Mouse (Mus musculus) liver, embryonic 11.5 days (tissue): ENCODE results near the gene 1700029J07Rik. TPM values are rescaled to one million over a fixed set of nuclear protein-coding genes. Genes with fewer than 3 reads are reported as not detected.

Experiments
- ATAC-seq: fragments of 200-750 bp; cut with Nextera tagmentation; replicated peaks from 2 replicates; pipeline ENCODE4 v1.8.0; 2017; ENCODE audit warnings: moderate number of reproducible peaks, mild to moderate bottlenecking, moderate TSS enrichment, moderate library complexity; ENCODE audit not compliant: low FRiP score
- DNase-seq: peaks from one replicate; pipeline ENCODE4 v3.0.0-alpha.2; 2017; ENCODE audit warnings: low spot score
- H3K27ac ChIP-seq: fragments of 300-500 bp; sonication (generic); 2 replicates; pipeline ENCODE4 v1.5.1; 2014; ENCODE audit warnings: mild to moderate bottlenecking, low read depth, low read length, control low read depth
- H3K27me3 ChIP-seq: fragments of 300-500 bp; sonication (generic); replicated peaks from 2 replicates; pipeline ENCODE4 v1.6.1; 2014; ENCODE audit warnings: low read length, mixed read lengths; ENCODE audit not compliant: control insufficient read depth, insufficient read depth
- H3K36me3 ChIP-seq: fragments of 300-500 bp; sonication (generic); 2 replicates; pipeline ENCODE4 v1.6.1; 2014; ENCODE audit warnings: mild to moderate bottlenecking, low read length, moderate library complexity, mixed read lengths; ENCODE audit not compliant: control insufficient read depth, insufficient read depth
- H3K4me1 ChIP-seq: fragments of 300-500 bp; sonication (generic); replicated peaks from 2 replicates; pipeline ENCODE4 v1.6.1; 2014; ENCODE audit warnings: low read length, mixed read lengths; ENCODE audit not compliant: control insufficient read depth, insufficient read depth
- H3K4me2 ChIP-seq: fragments of 300-500 bp; sonication (generic); 2 replicates; pipeline ENCODE4 v1.6.1; 2014; ENCODE audit warnings: mild to moderate bottlenecking, control low read depth, moderate library complexity
- H3K4me3 ChIP-seq: fragments of 300-500 bp; sonication (generic); 2 replicates; pipeline ENCODE4 v1.5.1; 2014; ENCODE audit warnings: low read depth, low read length, control low read depth
- H3K9ac ChIP-seq: fragments of 300-500 bp; sonication (generic); 2 replicates; pipeline ENCODE4 v1.6.1; 2014; ENCODE audit warnings: low read depth, low read length, control low read depth
- H3K9me3 ChIP-seq: fragments of 300-500 bp; sonication (generic); 2 replicates; pipeline ENCODE4 v1.6.1; 2016; ENCODE audit warnings: low read length, inconsistent platforms, mixed read lengths; ENCODE audit not compliant: control insufficient read depth
- WGBS: fragments of 180-500 bp; shearing (Covaris S2); extraction: QIAGEN DNeasy Blood & Tissue Kit; methylation state at CpG from one replicate; pipeline ENCODE4 v1.1.7; 2014; 5-methylcytosine and 5-hydroxymethylcytosine counted together
- polyA plus RNA-seq: library from polyadenylated mRNA; unstranded; fragments of >200 nt; fragmentation: Nextera tagmentation; extraction: Ambion mirVana; gene quantifications from 2 replicates; pipeline ENCODE4 v1.2.1, GENCODE M21; 2014

1700029J07Rik gene
- 2.0 and 2.2 TPM in 2 replicates for polyA plus RNA-seq

DNA sequence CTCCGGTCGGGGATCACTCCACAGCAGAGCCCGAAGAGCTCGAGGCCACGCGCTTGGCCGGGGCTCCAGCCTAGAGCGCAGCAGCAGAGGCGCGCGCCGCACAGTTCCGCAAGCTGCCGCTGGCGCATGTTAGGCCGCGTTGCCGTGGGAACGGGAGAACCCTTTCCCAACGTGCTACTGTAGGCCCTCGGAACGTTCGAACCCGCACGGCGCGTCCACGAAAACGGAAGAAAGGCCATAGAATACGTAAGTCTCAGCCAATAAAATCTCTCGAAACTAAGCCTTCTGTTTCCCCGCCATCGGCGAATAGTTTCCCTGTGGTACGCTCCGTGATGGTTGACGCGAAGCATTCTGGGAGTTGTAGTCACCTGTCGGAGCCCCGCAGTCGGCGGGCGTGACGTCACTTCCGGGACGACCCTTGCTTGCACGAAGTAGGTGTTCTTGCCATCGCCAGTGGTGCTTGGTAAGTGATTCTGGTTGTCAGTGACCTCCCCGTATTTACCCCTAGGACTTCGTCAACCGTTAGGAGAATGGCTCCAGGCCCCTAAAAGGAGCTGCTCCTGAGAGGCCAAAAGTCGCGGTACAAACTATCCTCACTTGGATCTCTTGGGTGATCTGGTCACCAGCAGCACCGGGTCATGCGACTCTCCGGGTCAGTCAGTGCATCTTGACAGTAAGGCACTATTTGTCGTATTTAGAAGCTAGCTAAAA, at the start of gene 1700029J07Rik, which contains the start of gene Ufsp2:
TSS of gene 1700029J07Rik (minus strand) at position 127 of the 711 bp plus-strand sequence.
TSS of gene Ufsp2 (plus strand) at position 403 of the 711 bp plus-strand sequence.
- Histone ChIP-seq H3K9ac (peak within 1 kb of the TSS; percentile 78), H3K27ac (peak within 1 kb of the TSS; percentile 74), H3K4me2 (peak within 1 kb of the TSS; percentile 85), H3K9me3 (no peaks in the 10 kb centered on the region), H3K36me3 (peaks cover 12% of the 10 kb centered on the region), H3K27me3 (no peaks in the 10 kb centered on the region), H3K4me3 (peak within 1 kb of the TSS; percentile 74), H3K4me1 (peaks cover 6% of the 10 kb centered on the region; the same call in 1 of the 2 replicates)
- ATAC-seq (peak; percentile 97), DNase-seq (peak; percentile 94)
- under 1% methylated on average over 57 of the region's 57 CpGs for WGBS

DNA sequence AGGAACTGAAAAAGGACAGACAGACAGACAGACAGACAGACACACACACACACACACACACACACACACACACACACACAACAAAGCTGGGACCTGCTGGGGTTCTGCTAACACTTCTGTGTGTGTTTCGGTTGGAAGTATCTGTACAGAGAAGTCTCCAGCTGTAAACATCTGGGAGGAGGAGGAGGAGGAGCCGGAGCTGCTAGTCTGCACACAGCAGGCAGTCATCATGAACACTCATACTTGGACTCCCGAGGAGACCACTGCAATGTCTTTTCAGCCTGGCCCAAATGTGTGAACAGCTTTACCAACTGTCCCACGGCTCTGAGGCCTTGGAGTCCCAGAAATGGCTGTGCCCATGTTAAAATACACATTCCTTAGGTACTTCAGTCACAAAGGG, 49.3 kb upstream of the 1700029J07Rik start:
- Histone ChIP-seq H3K36me3 (no peaks in the 10 kb centered on the region), H3K4me3 (no peak overlapping the region), H3K27ac (no peak overlapping the region), H3K4me1 (no peaks in the 10 kb centered on the region), H3K4me2 (no peak overlapping the region), H3K9ac (no peak overlapping the region), H3K27me3 (no peaks in the 10 kb centered on the region), H3K9me3 (no peaks in the 10 kb centered on the region)
- no peak for ATAC-seq
- 63% methylated on average over 4 of the region's 4 CpGs for WGBS
- no peak for DNase-seq

DNA sequence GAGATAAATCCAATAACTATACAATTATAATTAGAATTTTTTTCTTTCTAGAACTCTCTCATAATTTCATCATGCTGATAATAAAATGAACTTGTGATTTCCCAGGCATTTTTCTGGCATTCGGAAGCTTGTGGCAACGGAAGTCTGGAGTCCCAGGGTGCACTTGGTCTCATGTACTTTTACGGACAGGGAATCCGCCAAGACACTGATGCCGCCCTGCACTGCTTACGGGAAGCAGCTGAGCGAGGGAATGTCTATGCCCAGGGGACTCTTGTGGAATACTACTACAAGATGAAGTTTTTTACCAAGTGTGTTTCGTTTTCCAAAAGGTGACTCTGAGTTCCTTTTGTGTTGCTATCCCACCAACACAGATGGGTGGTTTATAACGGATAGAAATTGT, 47.7 kb upstream of the 1700029J07Rik start:
- H3K27me3 ChIP-seq: no peaks in the 10 kb centered on the region
- H3K4me1 ChIP-seq: no peaks in the 10 kb centered on the region
- 90% methylated on average over 9 of the region's 9 CpGs for WGBS
- no peaks in the 10 kb centered on the region for H3K36me3 ChIP-seq
- ATAC-seq: no peak
- no peaks in the 10 kb centered on the region for H3K9me3 ChIP-seq
- DNase-seq: no peak
- no peak overlapping the region for H3K27ac ChIP-seq
- no peak overlapping the region for H3K9ac ChIP-seq
- no peak overlapping the region for H3K4me2 ChIP-seq
- H3K4me3 ChIP-seq: no peak overlapping the region

DNA sequence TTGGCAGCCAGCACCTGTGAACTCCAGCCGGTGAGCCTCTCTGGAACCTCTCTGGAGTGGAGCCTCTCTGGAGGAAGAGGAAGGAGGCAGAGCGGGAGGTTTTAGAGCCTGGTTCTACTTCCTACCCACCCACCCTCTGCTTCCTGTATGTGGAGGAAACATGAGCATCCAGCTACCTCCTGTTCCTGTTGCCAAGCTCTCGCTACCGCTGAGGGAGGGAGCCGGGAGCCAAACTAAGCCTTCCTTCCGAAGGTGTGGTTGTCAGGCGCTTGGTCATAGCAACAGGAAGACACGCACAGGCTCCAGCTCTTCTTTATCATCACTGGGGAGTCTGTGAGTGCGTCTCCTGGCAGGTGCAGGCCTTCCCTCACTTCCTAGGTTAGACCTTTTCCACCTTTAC, 47.2 kb upstream of the 1700029J07Rik start:
- DNase-seq (no peak), ATAC-seq (no peak)
- Histone ChIP-seq H3K27ac (no peak overlapping the region), H3K36me3 (no peaks in the 10 kb centered on the region), H3K4me2 (no peak overlapping the region), H3K27me3 (no peaks in the 10 kb centered on the region), H3K9ac (no peak overlapping the region), H3K4me3 (no peak overlapping the region), H3K4me1 (no peaks in the 10 kb centered on the region), H3K9me3 (no peaks in the 10 kb centered on the region)
- WGBS: 73% methylated on average over 9 of the region's 9 CpGs

DNA sequence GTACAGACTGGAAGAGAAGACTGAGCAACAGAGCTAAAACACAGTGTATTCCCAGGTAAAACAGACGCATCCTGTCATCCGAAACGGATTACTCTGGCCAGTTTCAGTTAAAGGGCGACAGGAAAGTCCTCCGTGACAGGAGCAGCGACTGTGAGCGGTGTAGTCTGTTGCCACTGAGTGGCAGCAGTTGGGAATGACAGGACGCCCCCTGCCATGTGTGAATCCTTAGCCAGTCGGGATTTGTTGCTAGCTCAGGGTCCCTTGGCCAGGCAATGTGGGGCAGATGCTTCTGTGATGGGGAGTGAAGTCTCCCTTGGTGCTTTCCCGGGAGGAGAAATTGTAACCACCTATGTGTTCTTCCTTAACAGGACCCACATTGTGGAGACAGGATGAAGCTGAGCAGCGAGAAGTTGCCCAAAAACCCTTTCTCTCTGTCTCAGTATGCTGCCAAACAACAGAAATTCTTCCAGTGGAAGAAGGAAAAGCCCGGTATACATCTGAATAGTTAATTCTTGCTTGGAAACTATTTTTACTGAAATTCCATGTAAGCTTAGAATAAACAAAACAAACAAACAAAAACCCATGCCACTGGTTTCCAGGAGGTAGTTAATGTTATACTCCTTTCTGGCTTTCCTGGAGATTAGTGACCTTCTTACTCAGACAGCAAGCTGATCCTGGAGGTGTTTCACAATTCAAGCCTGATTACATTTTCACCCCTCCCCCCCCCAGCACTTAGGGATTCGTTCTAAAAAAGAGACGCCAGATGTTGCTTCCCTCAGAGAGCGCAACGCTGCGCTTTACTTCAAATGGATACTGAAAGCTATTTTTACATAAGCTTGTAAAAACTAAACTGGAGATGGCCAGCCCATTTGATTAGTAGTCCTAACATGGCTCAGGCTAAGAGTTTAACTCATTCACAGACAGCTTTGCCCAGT, 36.0 kb upstream of the 1700029J07Rik start:
- peak overlapping the region; percentile 12; the same call in 1 of the 2 replicates for H3K4me3 ChIP-seq
- 14% methylated on average over 17 of the region's 17 CpGs for WGBS
- H3K9me3 ChIP-seq: no peaks in the 10 kb centered on the region
- DNase-seq: no peak
- peak overlapping the region; percentile 57 for H3K4me2 ChIP-seq
- ATAC-seq: 0 out of 2 replicates have a peak, but pooled peaks have one; percentile 15
- no peaks in the 10 kb centered on the region for H3K36me3 ChIP-seq
- H3K27ac ChIP-seq: no peak overlapping the region
- peaks cover 3% of the 10 kb centered on the region for H3K4me1 ChIP-seq
- no peaks in the 10 kb centered on the region for H3K27me3 ChIP-seq
- H3K9ac ChIP-seq: no peak overlapping the region

DNA sequence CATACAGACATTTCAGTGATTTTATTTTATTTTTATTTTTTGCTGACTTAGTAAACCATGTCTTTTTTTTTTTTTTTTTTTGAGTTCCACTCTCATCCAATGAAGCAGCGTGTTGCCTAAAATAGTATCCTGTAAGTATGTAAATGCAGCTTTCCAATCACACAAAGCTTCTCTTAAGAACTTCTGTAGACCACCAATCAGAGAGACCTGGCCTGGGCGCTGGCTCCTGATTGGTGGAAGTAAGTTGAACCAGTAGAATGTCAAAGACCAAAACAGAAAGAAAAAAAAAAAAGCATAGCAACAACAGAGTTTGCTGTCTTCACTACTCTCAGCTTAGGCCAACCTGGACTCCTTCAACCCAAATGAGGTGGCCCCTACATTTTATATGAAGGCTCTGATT, 35.3 kb upstream of the 1700029J07Rik start:
- DNase-seq: no peak
- Histone ChIP-seq H3K4me3 (peak overlapping the region; percentile 12; the same call in 1 of the 2 replicates), H3K27me3 (no peaks in the 10 kb centered on the region), H3K9me3 (no peaks in the 10 kb centered on the region), H3K4me1 (peaks cover 3% of the 10 kb centered on the region), H3K36me3 (no peaks in the 10 kb centered on the region), H3K9ac (no peak overlapping the region), H3K27ac (no peak overlapping the region), H3K4me2 (peak overlapping the region; percentile 57)
- ATAC-seq: 0 out of 2 replicates have a peak, but pooled peaks have one; percentile 15
- 51% methylated on average over 2 of the region's 2 CpGs for WGBS

DNA sequence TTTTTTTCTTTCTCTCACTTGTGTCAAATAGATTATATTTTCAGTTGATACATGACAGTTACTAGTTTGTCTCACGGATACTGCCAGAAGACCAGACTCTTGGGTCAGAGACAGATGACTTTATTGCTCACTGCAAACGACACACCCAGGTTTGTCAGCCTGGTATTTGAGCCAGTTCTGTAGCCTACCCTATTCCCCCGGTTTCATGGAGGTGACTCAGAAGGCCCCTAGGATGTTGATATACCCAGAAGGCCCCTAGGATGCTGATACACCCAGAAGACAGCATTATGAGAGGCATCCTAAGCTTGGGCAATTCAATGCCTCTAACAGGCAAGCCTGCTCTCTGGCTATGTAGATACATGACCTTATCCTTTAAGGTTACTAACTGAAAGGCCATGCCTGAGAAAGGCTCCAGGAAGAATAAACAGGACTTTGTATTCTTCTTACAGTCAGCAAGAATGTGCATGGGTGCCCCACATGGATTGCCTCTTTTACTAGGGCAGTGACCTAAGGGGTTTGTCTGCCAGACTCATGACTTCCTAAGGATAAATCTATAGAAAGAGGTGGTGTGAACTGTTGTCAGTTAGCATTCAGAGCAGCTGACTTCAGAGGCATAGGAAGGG, 32.1 kb upstream of the 1700029J07Rik start:
- peaks cover 3% of the 10 kb centered on the region for H3K4me1 ChIP-seq
- H3K4me2 ChIP-seq: no peak overlapping the region
- no peaks in the 10 kb centered on the region for H3K27me3 ChIP-seq
- 69% methylated on average over 3 of the region's 3 CpGs for WGBS
- DNase-seq (no peak), ATAC-seq (no peak)
- H3K9me3 ChIP-seq: no peaks in the 10 kb centered on the region
- no peak overlapping the region for H3K4me3 ChIP-seq
- H3K36me3 ChIP-seq: no peaks in the 10 kb centered on the region
- H3K9ac ChIP-seq: no peak overlapping the region
- H3K27ac ChIP-seq: no peak overlapping the region

DNA sequence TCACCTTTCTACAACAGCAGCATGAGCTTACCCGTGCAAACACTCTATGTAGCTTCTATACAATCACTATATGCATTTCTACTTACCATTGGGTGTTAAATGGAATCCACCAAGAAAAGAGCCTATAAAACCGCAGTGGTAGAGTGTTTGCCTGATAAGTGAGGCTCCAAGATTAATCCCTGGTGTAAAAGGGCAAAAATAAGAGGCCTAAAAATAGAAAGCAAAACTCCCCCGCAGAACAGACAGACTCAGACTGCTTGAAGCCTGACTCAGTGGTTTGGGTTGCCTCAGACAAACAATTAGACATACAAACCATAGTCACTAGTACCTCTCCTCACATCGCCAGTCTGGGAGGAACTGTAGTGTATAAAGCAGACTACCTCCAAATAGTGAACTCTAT, 30.5 kb upstream of the 1700029J07Rik start, which contains the start of gene Ankrd37:
TSS of gene Ankrd37 (minus strand) at position 112 of the 400 bp plus-strand sequence.
- Histone ChIP-seq H3K4me3 (no peak within 1 kb of the TSS), H3K9ac (no peak within 1 kb of the TSS), H3K9me3 (no peaks in the 10 kb centered on the region), H3K36me3 (no peaks in the 10 kb centered on the region), H3K27ac (no peak within 1 kb of the TSS), H3K4me2 (no peak within 1 kb of the TSS), H3K4me1 (peaks cover under 1% of the 10 kb centered on the region), H3K27me3 (no peaks in the 10 kb centered on the region)
- DNase-seq (no peak), ATAC-seq (no peak)
- 53% methylated on average over 4 of the region's 4 CpGs for WGBS
